Mouse (Mus musculus) stomach, postnatal 0 days (tissue): ENCODE results near the gene Zfp704. TPM values are rescaled to one million over a fixed set of nuclear protein-coding genes. Genes with fewer than 3 reads are reported as not detected.

Experiments
- ATAC-seq: fragments of 200-750 bp; cut with Nextera tagmentation; 2 replicates; pipeline ENCODE4 v1.8.0; 2017; ENCODE audit not compliant: low FRiP score, low TSS enrichment
- DNase-seq: peaks from one replicate; pipeline ENCODE4 v3.0.0-alpha.2; 2016; ENCODE audit warnings: low spot score
- H3K27ac ChIP-seq: fragments of 300-500 bp; sonication (generic); replicated peaks from 2 replicates; pipeline ENCODE4 v1.5.1; 2014; ENCODE audit warnings: mild to moderate bottlenecking, control low read depth
- H3K27me3 ChIP-seq: fragments of 300-500 bp; sonication (generic); 2 replicates; pipeline ENCODE4 v1.6.1; 2014; ENCODE audit warnings: low read length; ENCODE audit not compliant: control insufficient read depth, insufficient read depth
- H3K36me3 ChIP-seq: fragments of 300-500 bp; sonication (generic); 2 replicates; pipeline ENCODE4 v1.6.1; 2014; ENCODE audit warnings: low read length, mixed read lengths; ENCODE audit not compliant: control insufficient read depth, insufficient read depth
- H3K4me1 ChIP-seq: fragments of 300-500 bp; sonication (generic); replicated peaks from 2 replicates; pipeline ENCODE4 v1.6.1; 2014; ENCODE audit warnings: antibody characterized with exemption; ENCODE audit not compliant: control insufficient read depth, insufficient read depth
- H3K4me2 ChIP-seq: fragments of 300-500 bp; sonication (generic); replicated peaks from 2 replicates; pipeline ENCODE4 v1.6.1; 2014; ENCODE audit warnings: low read depth, mild to moderate bottlenecking, control low read depth, moderate library complexity
- H3K4me3 ChIP-seq: fragments of 300-500 bp; sonication (generic); 2 replicates; pipeline ENCODE4 v1.5.1; 2014; ENCODE audit warnings: low read depth, low read length, control low read depth
- H3K9ac ChIP-seq: fragments of 300-500 bp; sonication (generic); 2 replicates; pipeline ENCODE4 v1.6.1; 2014; ENCODE audit warnings: mild to moderate bottlenecking, low read length, control low read depth, mixed read lengths
- H3K9me3 ChIP-seq: fragments of 300-500 bp; sonication (generic); 2 replicates; pipeline ENCODE4 v1.6.1; 2016; ENCODE audit warnings: low read length; ENCODE audit not compliant: control insufficient read depth
- CTCF ChIP-seq: IDR thresholded peaks from 2 replicates; pipeline ENCODE4 v1.5.1; 2016; ENCODE audit warnings: antibody characterized with exemption, low read depth, mild to moderate bottlenecking, moderate library complexity
- EP300 ChIP-seq: optimal IDR thresholded peaks from 2 replicates; pipeline ENCODE3; 2016; ENCODE audit warnings: antibody characterized with exemption
- WGBS: fragments of 180-500 bp; shearing (Covaris S2); extraction: QIAGEN DNeasy Blood & Tissue Kit; methylation state at CpG from one replicate; pipeline ENCODE4 v1.1.7; 2014; 5-methylcytosine and 5-hydroxymethylcytosine counted together
- polyA plus RNA-seq: library from polyadenylated mRNA; unstranded; fragments of >200 nt; fragmentation: Nextera tagmentation; extraction: Ambion mirVana; gene quantifications from 2 replicates; pipeline ENCODE4 v1.2.1, GENCODE M21; 2015

Gene Zfp704
- polyA plus RNA-seq, 1 experiment from 2014 or later, result 3.4 TPM

DNA sequence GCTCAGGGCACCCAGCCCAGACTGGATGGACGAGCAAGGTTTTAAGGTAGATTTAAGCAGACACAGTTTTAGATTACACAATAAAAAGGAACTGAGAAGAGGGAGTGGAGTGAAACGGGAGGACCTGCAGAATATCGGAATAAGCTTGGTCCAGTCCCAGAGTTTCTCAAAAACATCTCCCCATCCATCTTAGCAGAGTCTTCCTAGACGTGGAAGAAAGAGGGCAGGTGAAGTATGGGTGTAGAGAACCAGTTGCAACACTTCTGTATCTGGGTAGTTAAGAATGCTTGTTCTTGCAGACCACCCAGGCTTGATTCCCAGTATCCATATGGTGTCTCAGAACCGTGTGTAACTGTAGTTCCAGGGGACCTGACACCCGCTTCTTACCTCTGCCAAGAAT lies 149.6 kb downstream of the Zfp704 start:
- no peaks in the 10 kb centered on the region for H3K9me3 ChIP-seq
- TF ChIP-seq CTCF (no peak), EP300 (no peak)
- no peak for DNase-seq
- no peak overlapping the region for H3K4me3 ChIP-seq
- 66% methylated on average over 6 of the region's 6 CpGs for WGBS
- H3K9ac ChIP-seq, result no peak overlapping the region
- no peaks in the 10 kb centered on the region for H3K27me3 ChIP-seq
- H3K4me1 ChIP-seq, result no peaks in the 10 kb centered on the region
- H3K4me2 ChIP-seq, result no peak overlapping the region
- no peak overlapping the region for H3K27ac ChIP-seq
- no peak for ATAC-seq
- no peaks in the 10 kb centered on the region for H3K36me3 ChIP-seq

- 0 out of 2 replicates have a peak, but pooled peaks have one; percentile 8 for ATAC-seq
- Histone ChIP-seq H3K9ac (no peak overlapping the region), H3K4me1 (no peaks in the 10 kb centered on the region), H3K4me3 (no peak overlapping the region), H3K4me2 (no peak overlapping the region), H3K27ac (no peak overlapping the region), H3K36me3 (no peaks in the 10 kb centered on the region), H3K27me3 (no peaks in the 10 kb centered on the region), H3K9me3 (no peaks in the 10 kb centered on the region)
- 63% methylated on average over 10 of the region's 10 CpGs for WGBS
- TF ChIP-seq EP300, result no peak
- no peak for TF ChIP-seq CTCF
- DNase-seq, result no peak
These were observed 153.4 kb downstream of the Zfp704 start for GRCm38 (mm10) chr3:9456380-9456890.

DNA sequence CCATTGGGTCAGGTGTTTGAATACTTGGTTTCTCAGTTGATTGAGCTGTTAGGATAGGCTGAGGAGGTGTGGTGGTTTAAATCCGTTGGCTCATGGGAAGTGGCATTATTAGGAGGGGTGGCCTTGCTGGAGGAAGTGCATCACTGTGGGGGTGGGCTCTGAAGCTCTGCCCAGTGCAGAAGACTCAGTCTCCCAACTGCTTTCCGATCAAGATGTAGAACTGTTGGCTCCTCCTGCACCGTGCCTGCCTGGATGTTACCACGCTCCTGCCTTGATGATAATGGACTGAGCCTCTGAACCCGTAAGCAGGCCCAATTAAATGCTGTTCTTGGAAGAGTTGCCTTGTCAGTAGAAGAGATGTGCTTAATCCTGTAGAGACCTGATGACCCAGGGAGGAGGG lies 154.5 kb downstream of the Zfp704 start:
- Histone ChIP-seq H3K27me3 (no peaks in the 10 kb centered on the region), H3K4me3 (no peak overlapping the region), H3K4me1 (no peaks in the 10 kb centered on the region), H3K27ac (no peak overlapping the region), H3K9ac (no peak overlapping the region), H3K36me3 (no peaks in the 10 kb centered on the region), H3K4me2 (no peak overlapping the region), H3K9me3 (no peaks in the 10 kb centered on the region)
- DNase-seq (no peak), ATAC-seq (no peak)
- WGBS, result 96% methylated on average over 5 of the region's 5 CpGs
- TF ChIP-seq EP300 (no peak), CTCF (no peak)

DNA sequence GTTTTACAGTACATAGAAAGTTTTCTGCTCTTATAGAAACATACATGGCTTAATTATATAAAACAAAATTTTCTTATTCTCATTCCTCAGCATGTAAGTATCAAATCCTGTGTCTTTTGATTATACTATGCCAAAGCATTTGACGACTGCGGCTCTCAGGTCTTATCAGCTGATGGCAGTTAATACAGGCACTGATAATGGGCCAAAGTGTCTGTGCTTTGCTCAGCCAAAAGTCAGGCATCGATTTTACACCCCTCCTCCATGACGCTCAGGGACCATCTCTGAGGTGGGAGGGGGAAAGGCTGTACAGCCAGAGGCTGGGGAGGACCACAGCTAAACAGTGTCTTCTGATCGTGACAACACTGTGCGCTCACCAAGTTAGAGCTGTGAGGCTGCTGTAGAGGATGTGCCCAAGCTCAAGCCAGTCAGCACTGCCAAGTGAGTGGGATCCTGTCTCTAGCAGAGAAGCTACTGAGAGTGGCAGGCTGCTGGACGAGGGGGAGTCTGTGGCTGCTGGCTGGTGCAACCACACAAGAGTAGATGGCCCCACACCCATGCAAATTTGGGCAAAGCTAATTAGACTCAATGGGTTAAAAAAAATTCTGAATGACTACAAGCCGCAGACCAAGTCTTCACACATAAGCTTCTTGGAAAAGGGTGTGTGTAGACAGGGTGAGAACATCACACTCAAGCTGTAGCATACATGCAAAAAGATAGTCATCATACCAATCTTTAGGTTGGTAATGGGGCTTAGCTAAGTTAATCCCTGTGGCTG lies 155.1 kb downstream of the Zfp704 start:
- DNase-seq (no peak), ATAC-seq (no peak)
- no peak for TF ChIP-seq EP300
- no peak overlapping the region for H3K9ac ChIP-seq
- no peak overlapping the region for H3K4me2 ChIP-seq
- H3K9me3 ChIP-seq, result no peaks in the 10 kb centered on the region
- H3K27me3 ChIP-seq, result no peaks in the 10 kb centered on the region
- H3K27ac ChIP-seq, result no peak overlapping the region
- H3K36me3 ChIP-seq, result no peaks in the 10 kb centered on the region
- WGBS, result 82% methylated on average over 8 of the region's 8 CpGs
- no peak overlapping the region for H3K4me3 ChIP-seq
- no peaks in the 10 kb centered on the region for H3K4me1 ChIP-seq

DNA sequence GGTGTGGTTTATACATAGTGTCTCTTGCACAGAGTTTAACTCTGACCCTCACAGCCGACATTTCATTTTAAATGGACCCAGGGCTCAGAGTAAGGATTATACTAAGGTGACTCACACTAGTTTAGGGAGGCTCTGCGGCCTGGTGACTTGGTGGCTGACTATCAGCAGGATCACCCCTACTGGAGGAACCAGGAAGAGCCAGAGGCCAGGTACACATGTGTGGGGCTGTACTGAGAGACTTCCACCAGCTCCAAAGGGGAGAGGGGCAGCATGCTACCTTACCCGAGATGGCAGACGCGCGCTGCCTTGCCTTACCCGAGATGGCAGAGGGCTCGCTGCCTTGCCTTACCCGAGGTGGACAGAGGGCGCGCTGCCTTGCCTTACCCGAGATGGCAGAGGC lies 159.4 kb downstream of the Zfp704 start:
- ATAC-seq (no peak), DNase-seq (no peak)
- Histone ChIP-seq H3K4me1 (no peaks in the 10 kb centered on the region), H3K9ac (no peak overlapping the region), H3K4me3 (no peak overlapping the region), H3K27ac (no peak overlapping the region), H3K4me2 (no peak overlapping the region), H3K36me3 (0 out of 2 replicates have a peak, but pooled peaks cover 2% of the 10 kb centered on the region), H3K9me3 (no peaks in the 10 kb centered on the region), H3K27me3 (no peaks in the 10 kb centered on the region)
- no peak for TF ChIP-seq EP300
- no peak for TF ChIP-seq CTCF
- WGBS, result 90% methylated on average over 12 of the region's 12 CpGs

DNA sequence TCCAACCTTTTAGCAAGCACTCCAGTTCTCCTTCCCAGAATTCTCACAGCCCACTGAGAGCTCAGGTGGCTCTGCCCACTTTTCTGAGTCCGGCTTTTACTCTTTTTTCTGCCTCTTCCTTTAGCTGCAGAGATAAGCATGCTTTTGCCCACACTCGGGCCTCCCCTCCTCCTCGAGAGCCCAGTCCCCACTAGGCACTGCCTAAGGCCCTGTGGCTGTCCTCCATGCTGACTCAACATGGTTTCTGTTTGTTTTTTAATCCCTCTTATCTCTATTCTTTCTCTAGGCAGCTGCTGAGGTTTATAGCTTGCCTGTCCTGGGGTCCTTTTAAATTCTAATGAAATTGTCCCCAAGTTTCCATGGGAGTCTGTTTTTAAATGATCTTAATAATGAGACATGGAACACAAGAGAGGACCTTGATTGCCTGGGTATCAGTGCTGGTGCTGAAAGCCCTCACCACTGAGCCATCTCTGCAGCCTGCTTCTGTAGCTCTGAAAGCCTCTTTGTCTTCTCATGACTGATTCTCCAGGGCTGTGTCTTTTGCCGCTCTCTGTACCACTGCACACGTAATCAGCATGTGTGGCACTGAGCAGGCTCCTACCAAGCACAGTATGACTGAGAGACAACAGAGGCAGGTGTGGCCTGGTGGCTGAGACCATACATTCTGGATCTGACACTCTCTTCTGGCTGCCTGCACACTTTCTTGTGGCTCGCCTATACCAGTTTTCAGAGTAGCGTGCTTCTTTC lies 160.5 kb downstream of the Zfp704 start:
- Histone ChIP-seq H3K27me3 (no peaks in the 10 kb centered on the region), H3K4me1 (no peaks in the 10 kb centered on the region), H3K36me3 (0 out of 2 replicates have a peak, but pooled peaks cover 2% of the 10 kb centered on the region), H3K9me3 (no peaks in the 10 kb centered on the region), H3K4me2 (no peak overlapping the region), H3K9ac (no peak overlapping the region), H3K27ac (no peak overlapping the region), H3K4me3 (no peak overlapping the region)
- TF ChIP-seq CTCF (no peak), EP300 (no peak)
- DNase-seq (no peak), ATAC-seq (no peak)
- 60% methylated on average over 7 of the region's 7 CpGs for WGBS
